Mouse (Mus musculus): ENCODE results near the gene Rnf44. TPM values are rescaled to one million over a fixed set of nuclear protein-coding genes. Genes with fewer than 3 reads are reported as not detected.

Gene Rnf44
- polyA plus RNA-seq, 1 experiment from 2014 or later = 91.5 TPM

DNA sequence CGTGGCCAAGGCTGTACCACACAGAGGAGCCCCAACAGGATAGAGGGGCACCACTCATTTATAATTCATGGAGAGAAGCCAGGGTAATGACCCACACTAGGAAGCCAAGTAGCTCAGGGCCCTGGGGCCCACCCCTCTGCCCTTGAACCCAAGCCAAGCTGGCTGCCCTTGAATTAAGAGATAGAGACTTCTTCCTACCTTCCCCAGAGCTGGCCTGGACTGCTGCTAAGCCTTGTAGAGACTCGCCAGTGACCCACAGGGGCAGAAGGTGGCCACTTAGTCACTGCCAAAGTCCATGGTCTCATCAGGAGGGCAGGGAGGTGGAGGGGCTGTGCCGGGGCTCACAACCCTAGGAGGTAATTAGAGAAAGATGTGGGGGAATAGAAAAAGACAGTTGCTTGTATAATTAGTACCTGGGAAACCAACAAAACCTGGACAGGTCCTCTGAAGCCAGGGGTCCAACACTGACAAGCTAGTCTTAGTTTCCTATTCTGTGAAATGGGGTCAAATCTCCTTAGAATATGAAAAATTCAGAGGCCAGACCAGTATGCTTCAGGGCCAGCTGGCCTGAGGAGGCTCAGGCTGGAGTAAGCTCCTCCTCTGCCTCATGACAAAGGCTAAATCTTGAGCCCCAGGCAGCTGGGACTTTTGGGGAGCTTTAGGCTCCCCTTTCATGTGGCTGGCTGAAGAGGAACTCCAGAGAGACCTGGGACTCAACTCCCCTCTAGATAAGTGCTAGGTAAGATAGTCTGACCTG, 9.4 kb downstream of the Rnf44 start:
- no peaks in the 10 kb centered on the region for H3K27me3 ChIP-seq
- no peak overlapping the region for H3K27ac ChIP-seq (replicated peaks)
- peaks cover 40% of the 10 kb centered on the region for H3K4me1 ChIP-seq (replicated peaks)
- 61% methylated on average over 3 of the region's 3 CpGs for WGBS
- ATAC-seq (ENCODE audit: low FRiP score, low read depth) = no peak
- H3K9me3 ChIP-seq = no peaks in the 10 kb centered on the region
- H3K9ac ChIP-seq = no peak overlapping the region
- peak overlapping the region; percentile 85; the same call in 1 of the 2 replicates for H3K4me3 ChIP-seq
- peaks cover 48% of the 10 kb centered on the region for H3K36me3 ChIP-seq
- peak overlapping the region; percentile 70 for H3K4me2 ChIP-seq

DNA sequence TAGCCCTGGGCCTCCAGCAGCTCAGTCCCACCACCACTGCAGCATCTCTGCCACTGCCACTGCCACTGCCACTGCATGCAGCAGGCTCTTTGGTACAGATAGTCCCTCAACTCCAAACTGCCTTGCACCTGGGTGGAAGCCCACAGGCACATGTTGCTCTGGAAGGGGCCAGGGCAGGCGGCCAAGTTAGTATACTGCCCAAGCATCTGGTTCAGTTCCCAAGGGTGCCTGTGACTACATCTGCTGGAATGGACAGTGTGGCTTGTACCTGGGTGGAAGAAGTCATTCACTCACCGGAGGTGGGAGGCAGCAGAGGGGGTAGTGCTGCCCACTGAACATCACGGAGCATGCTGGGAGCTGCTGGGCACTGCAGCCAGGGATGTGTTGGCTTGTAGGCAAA, 10.4 kb downstream of the Rnf44 start:
- no peak for ATAC-seq (ENCODE audit: low FRiP score, low read depth)
- Histone ChIP-seq H3K4me2 (no peak overlapping the region), H3K27ac (replicated peaks) (no peak overlapping the region), H3K4me3 (no peak overlapping the region), H3K9ac (no peak overlapping the region), H3K27me3 (no peaks in the 10 kb centered on the region), H3K36me3 (peaks cover 48% of the 10 kb centered on the region), H3K4me1 (replicated peaks) (peaks cover 31% of the 10 kb centered on the region), H3K9me3 (no peaks in the 10 kb centered on the region)
- WGBS = 86% methylated on average over 3 of the region's 3 CpGs

DNA sequence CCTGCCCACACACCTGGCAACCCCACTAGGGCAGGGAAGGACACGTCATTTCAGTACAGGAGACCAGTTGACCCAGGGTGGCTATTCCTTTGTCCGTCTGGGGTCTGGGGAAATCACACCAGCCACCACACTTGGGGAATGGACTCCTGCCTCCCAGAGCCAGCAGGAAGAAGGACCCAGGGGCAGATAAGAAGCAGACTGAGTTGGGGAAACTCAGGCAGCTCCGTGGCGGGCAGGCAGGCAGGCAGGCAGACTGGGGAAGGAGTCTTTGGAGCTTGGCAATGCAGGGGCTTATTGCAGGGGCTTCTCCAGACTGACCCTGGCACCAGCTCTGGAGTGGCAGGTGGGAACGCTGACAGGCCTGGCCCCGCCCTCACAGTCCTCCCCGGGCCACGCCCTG, 12.4 kb downstream of the Rnf44 start:
- no peaks in the 10 kb centered on the region for H3K9me3 ChIP-seq
- H3K36me3 ChIP-seq = peaks cover 48% of the 10 kb centered on the region
- H3K4me3 ChIP-seq = no peak overlapping the region
- WGBS = 87% methylated on average over 8 of the region's 8 CpGs
- H3K4me1 ChIP-seq (replicated peaks) = peaks cover 26% of the 10 kb centered on the region
- H3K4me2 ChIP-seq = no peak overlapping the region
- no peak overlapping the region for H3K9ac ChIP-seq
- ATAC-seq (ENCODE audit: low FRiP score, low read depth) = no peak
- no peaks in the 10 kb centered on the region for H3K27me3 ChIP-seq
- no peak overlapping the region for H3K27ac ChIP-seq (replicated peaks)

DNA sequence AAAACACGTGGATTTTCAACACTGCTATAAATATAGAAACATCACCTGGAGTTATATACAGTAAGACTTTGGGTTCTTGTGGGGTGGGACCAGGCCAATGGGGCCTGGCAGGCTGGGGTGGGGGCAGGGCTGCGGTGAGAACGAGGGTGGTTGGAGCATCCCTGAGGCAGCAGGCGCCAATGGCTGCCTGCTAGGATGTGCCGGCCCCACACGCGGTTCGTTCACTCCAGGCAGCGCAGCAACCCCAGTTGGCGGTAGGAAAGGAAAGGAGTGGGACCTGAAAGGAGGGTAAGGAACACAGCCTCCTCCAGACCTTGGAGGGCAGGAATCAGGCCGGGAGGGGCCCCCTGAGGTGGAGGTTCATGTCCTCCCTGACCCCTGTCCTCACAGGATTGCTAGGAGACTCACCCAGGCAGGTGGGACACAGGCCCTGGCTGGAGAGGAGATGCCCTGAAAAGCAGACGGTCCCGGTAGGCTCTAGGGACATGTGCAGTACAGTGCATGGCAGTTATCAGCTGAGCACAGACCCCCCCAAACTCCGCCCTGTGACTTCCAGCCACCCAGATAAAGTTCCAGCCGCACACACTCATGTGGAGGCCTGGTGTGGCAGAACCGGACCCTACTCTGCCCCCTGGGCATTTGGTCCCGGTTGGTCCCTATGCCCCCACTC, 13.4 kb downstream of the Rnf44 start:
- ATAC-seq (ENCODE audit: low FRiP score, low read depth) = no peak
- Histone ChIP-seq H3K27me3 (no peaks in the 10 kb centered on the region), H3K9me3 (no peaks in the 10 kb centered on the region), H3K4me1 (replicated peaks) (peaks cover 17% of the 10 kb centered on the region), H3K4me3 (no peak overlapping the region), H3K9ac (no peak overlapping the region), H3K36me3 (peaks cover 48% of the 10 kb centered on the region), H3K27ac (replicated peaks) (no peak overlapping the region), H3K4me2 (no peak overlapping the region)
- WGBS = 81% methylated on average over 17 of the region's 17 CpGs

DNA sequence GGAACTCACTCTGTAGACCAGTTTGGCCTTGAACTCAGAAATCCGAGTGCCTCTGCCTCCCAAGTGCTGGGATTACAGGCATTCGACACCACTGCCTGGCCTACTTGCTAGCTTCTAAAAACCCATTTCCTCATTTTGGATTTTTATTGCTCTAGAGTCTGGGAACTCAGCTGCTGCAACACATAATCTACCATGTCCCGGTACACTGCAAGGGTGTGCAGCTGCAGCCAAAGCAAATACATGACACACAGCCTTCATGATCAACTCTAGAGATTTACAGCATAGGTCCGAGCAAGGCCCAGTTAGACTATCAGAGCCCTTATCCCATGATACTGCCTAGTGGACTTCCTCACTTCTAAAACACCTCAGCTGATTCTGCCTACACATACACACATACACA, 15.4 kb downstream of the Rnf44 start:
- ATAC-seq (ENCODE audit: low FRiP score, low read depth) = no peak
- no peak overlapping the region for H3K27ac ChIP-seq (replicated peaks)
- H3K4me1 ChIP-seq (replicated peaks) = no peaks in the 10 kb centered on the region
- H3K4me2 ChIP-seq = no peak overlapping the region
- peaks cover 37% of the 10 kb centered on the region for H3K36me3 ChIP-seq
- no peaks in the 10 kb centered on the region for H3K9me3 ChIP-seq
- H3K9ac ChIP-seq = no peak overlapping the region
- H3K4me3 ChIP-seq = no peak overlapping the region
- 83% methylated on average over 4 of the region's 4 CpGs for WGBS
- H3K27me3 ChIP-seq = no peaks in the 10 kb centered on the region

DNA sequence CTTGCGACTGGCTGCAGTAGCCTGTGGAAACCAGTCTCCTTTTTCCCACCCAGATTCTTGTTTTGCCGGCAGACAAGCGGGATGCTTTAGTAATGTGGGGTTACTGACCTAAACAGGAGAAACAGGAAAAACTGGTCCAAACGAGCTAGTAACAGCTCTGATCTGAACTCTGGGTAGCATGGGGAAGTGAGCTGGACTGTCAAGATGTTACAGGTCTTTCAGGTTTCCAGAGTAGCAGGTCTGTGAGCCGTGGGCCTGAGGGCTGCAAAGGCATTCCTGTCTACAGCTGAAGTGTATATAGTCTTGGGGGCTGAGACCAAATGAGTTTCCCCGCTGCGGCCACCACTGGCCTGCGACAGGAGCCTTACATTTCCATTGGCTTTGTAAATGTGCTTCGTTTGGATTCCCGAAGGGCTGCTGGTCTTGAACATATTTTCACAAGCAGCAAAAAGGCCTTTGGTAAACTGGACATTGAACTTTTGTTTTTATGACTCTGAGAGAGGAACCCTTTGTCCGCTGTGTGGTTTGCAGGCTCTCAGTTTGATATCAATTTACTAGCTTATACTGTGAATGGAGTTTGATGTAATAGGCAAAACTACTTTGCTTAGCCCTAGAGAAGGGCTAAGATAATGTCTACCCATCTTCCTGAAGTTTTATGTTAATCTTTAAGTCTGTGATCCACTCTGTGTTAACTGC, 17.7 kb downstream of the Rnf44 start:
- H3K27me3 ChIP-seq = no peaks in the 10 kb centered on the region

DNA sequence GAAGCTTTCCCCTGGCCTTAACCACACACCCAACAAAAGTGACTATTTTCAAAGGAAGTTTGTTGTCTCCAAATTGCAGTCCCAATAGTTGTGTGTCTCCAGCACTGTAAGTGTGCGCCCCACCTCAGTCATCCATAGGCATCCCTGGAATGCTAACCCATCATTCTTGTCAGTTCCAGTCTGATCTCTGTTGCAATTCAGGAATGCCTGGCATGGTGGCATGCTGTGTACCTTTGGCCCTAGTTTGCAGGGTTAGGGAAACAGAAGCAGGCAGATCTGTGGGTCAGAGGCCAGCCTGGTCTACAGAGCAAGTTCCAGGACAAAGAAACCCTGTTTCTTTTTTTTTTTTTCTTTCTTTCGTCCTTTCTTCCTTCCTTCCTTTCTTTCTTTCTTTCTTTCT, 23.2 kb downstream of the Rnf44 start:
- Histone ChIP-seq H3K9me3 (no peaks in the 10 kb centered on the region), H3K9ac (no peak overlapping the region), H3K27ac (replicated peaks) (no peak overlapping the region), H3K4me1 (replicated peaks) (no peaks in the 10 kb centered on the region), H3K4me2 (no peak overlapping the region), H3K27me3 (no peaks in the 10 kb centered on the region), H3K36me3 (no peaks in the 10 kb centered on the region), H3K4me3 (no peak overlapping the region)
- 61% methylated on average over 2 of the region's 2 CpGs for WGBS
- no peak for ATAC-seq (ENCODE audit: low FRiP score, low read depth)

More for the DNA sequence above, 17.7 kb downstream of the Rnf44 start:
- Histone ChIP-seq H3K9ac (no peak overlapping the region), H3K9me3 (no peaks in the 10 kb centered on the region), H3K27ac (replicated peaks) (no peak overlapping the region), H3K4me3 (no peak overlapping the region), H3K4me2 (no peak overlapping the region), H3K4me1 (replicated peaks) (no peaks in the 10 kb centered on the region), H3K36me3 (peaks cover 15% of the 10 kb centered on the region)
- WGBS = 74% methylated on average over 11 of the region's 11 CpGs
- ATAC-seq (ENCODE audit: low FRiP score, low read depth) = no peak

DNA sequence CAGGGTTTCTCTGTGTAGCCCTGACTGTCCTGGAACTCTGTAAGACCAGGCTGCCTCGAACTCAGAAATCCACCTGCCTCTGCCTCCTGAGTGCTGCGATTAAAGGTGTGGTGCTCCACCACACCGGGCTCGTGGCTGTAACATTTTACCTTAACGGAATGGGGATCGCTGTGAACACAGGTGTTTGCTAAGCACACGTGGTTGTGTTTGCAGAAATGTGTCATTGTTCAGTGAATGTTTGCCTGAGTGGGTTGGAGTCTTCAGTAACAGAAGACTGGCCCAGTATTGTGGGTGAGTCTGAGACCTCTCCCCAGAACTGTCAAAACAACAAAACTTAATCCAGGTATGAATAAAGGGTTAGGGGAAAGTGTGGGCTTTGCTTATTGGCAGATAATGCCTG, 28.6 kb downstream of the Rnf44 start:
- H3K4me3 ChIP-seq = no peak overlapping the region
- H3K27me3 ChIP-seq = no peaks in the 10 kb centered on the region
- WGBS = 97% methylated on average over 7 of the region's 7 CpGs
- no peak overlapping the region for H3K27ac ChIP-seq (replicated peaks)
- ATAC-seq (ENCODE audit: low FRiP score, low read depth) = no peak
- no peaks in the 10 kb centered on the region for H3K4me1 ChIP-seq (replicated peaks)
- peaks cover 28% of the 10 kb centered on the region for H3K36me3 ChIP-seq
- no peak overlapping the region for H3K4me2 ChIP-seq
- H3K9me3 ChIP-seq = no peaks in the 10 kb centered on the region
- H3K9ac ChIP-seq = no peak overlapping the region

DNA sequence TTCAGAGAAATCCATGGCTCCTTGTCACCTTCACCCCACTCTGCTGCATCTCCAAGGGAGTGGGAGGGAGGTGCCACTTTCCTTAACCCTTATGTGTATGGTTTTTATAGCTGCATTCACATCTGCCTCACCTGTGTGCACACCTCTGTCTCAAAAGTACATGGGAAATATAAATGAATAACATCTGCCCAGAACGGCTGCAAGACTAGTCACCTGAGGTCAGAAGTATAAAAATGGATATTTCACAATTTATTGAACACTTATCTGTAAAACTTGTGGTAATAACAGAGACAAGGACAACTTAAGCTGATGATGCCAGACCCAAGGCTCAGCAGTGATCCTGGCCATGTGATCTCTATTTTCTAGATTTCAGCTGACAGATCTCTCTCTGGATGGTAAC, 29.2 kb downstream of the Rnf44 start:
- Histone ChIP-seq H3K27ac (replicated peaks) (no peak overlapping the region), H3K4me3 (no peak overlapping the region), H3K9me3 (no peaks in the 10 kb centered on the region), H3K36me3 (peaks cover 32% of the 10 kb centered on the region), H3K4me2 (no peak overlapping the region), H3K9ac (no peak overlapping the region), H3K4me1 (replicated peaks) (no peaks in the 10 kb centered on the region), H3K27me3 (no peaks in the 10 kb centered on the region)
- WGBS = 91% methylated on average over 1 of the region's 1 CpGs
- ATAC-seq (ENCODE audit: low FRiP score, low read depth) = no peak

DNA sequence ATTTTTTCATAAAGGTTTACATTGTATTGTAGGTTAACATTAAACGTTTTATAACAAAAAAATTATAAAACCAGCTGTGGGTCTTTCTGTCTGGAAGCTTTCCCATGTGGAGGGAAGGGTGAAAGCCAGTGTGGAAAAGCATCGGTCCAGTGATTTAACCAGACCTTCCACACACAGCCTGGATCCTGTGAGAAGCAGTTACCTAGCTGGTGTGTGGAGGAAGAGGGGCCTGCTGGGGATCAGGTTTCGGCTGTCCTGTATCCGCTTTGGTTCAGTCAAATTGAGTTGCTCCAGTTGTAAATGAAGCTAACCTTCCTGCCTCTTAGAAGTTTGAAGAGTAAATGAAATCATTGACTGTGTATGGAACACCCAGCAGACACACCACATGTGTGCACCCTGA, 29.7 kb downstream of the Rnf44 start:
- Histone ChIP-seq H3K9me3 (no peaks in the 10 kb centered on the region), H3K9ac (no peak overlapping the region), H3K4me2 (no peak overlapping the region), H3K4me1 (replicated peaks) (no peaks in the 10 kb centered on the region), H3K4me3 (no peak overlapping the region), H3K27me3 (no peaks in the 10 kb centered on the region), H3K27ac (replicated peaks) (no peak overlapping the region), H3K36me3 (peaks cover 34% of the 10 kb centered on the region)
- WGBS = 93% methylated on average over 4 of the region's 4 CpGs
- no peak for ATAC-seq (ENCODE audit: low FRiP score, low read depth)

DNA sequence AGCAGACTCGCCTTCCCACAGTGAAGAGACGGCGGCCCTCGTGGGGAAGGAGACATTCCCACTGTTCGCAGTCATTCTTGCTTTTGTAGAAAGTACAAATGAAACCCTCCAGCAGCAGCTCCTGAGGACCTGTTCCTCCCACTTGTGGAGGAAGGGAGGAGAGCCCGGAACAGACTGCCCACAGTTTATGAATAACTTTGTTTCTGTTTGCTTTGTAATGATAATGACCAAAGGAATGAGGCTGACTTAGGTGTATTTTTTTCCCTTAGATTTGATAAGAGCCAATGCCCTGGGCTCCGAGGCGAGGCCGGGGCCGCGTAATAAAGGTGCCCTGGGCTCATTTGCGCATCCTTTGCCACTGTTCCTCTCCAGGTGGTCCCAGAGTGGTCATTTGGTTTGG, 32.3 kb downstream of the Rnf44 start:
- Histone ChIP-seq H3K4me2 (no peak overlapping the region), H3K36me3 (peaks cover 59% of the 10 kb centered on the region), H3K27me3 (no peaks in the 10 kb centered on the region), H3K9me3 (no peaks in the 10 kb centered on the region), H3K4me3 (no peak overlapping the region), H3K27ac (replicated peaks) (no peak overlapping the region), H3K9ac (no peak overlapping the region), H3K4me1 (replicated peaks) (no peaks in the 10 kb centered on the region)
- no peak for ATAC-seq (ENCODE audit: low FRiP score, low read depth)
- WGBS = 77% methylated on average over 12 of the region's 12 CpGs

DNA sequence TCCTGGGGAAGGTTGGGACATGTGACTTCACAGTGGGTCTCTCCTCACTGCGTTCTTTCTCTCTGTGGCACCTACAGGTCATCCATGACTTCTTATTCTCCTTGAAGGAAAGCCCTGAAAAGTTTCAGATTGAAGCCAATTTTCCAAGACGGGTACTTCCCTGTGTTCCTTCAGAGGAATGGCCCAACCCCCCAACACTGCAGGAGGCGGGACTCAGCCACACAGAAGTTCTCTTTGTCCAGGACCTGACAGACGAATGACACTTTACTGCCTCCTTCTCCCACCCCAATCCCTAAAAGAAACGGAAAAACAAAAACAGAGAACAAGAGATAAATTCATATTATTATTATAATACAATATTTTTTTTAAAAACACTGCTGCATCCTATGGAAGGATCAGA, 32.8 kb downstream of the Rnf44 start:
- no peak overlapping the region for H3K27ac ChIP-seq (replicated peaks)
- no peaks in the 10 kb centered on the region for H3K4me1 ChIP-seq (replicated peaks)
- WGBS = 51% methylated on average over 5 of the region's 5 CpGs
- peaks cover 62% of the 10 kb centered on the region for H3K36me3 ChIP-seq
- H3K27me3 ChIP-seq = no peaks in the 10 kb centered on the region
- no peak overlapping the region for H3K9ac ChIP-seq
- H3K4me2 ChIP-seq = no peak overlapping the region
- H3K9me3 ChIP-seq = no peaks in the 10 kb centered on the region
- ATAC-seq (ENCODE audit: low FRiP score, low read depth) = no peak
- H3K4me3 ChIP-seq = no peak overlapping the region
